Mouse (Mus musculus) myocyte (in vitro differentiated cells): ENCODE measurements at regions not wholly inside any gene's neighbourhood (a gene's known extent, or its start where the extent isn't known, plus 50 kb on each side); places are given as distances from the start of the nearest gene placed in this dataset.

ENCODE experiments used
- E2F4 ChIP-seq: IDR thresholded peaks from one replicate; pipeline ENCODE4 v1.6.1; 2011; ENCODE audit warnings: mild to moderate bottlenecking, control low read depth, moderate library complexity; ENCODE audit not compliant: insufficient read depth
- MAX ChIP-seq: IDR thresholded peaks from one replicate; pipeline ENCODE4 v1.6.1; 2011; ENCODE audit warnings: low read depth, mild to moderate bottlenecking, control low read depth
- MYOD1 ChIP-seq, 3 experiments: IDR thresholded peaks; one replicate each; pipeline ENCODE4 v1.6.1; 2011; ENCODE audit warnings: control low read depth in 2 of 3, low read depth in 2 of 3, mild to moderate bottlenecking in 2 of 3, moderate library complexity in 1 of 3; ENCODE audit not compliant: insufficient read length in 2 of 3, control insufficient read depth in 1 of 3
- MYOG ChIP-seq, 3 experiments: IDR thresholded peaks; one replicate each; pipeline ENCODE4 v1.6.1; 2011; ENCODE audit warnings: control low read depth in 2 of 3, low read depth in 2 of 3, mild to moderate bottlenecking in 2 of 3; ENCODE audit not compliant: insufficient read length in 2 of 3, control insufficient read depth in 1 of 3, insufficient read depth in 1 of 3
- POLR2A ChIP-seq: IDR thresholded peaks from one replicate; pipeline ENCODE4 v1.6.1; 2011; ENCODE audit warnings: low read depth, mild to moderate bottlenecking, control low read depth, moderate library complexity; ENCODE audit not compliant: insufficient read length
- POLR2AphosphoS2 ChIP-seq: IDR thresholded peaks from one replicate; pipeline ENCODE4 v1.6.1; 2011; ENCODE audit warnings: low read depth, control low read depth; ENCODE audit not compliant: insufficient read length
- REST ChIP-seq: IDR thresholded peaks from one replicate; pipeline ENCODE4 v1.6.1; 2011; ENCODE audit warnings: mild to moderate bottlenecking, control low read depth, moderate library complexity; ENCODE audit not compliant: insufficient read depth, insufficient read length
- SRF ChIP-seq: IDR thresholded peaks from one replicate; pipeline ENCODE4 v1.6.1; 2011; ENCODE audit warnings: low read depth; ENCODE audit not compliant: control insufficient read depth, insufficient read length
- TCF12 ChIP-seq: IDR thresholded peaks from one replicate; pipeline ENCODE4 v1.6.1; 2011; ENCODE audit warnings: mild to moderate bottlenecking, control low read depth; ENCODE audit not compliant: poor library complexity, insufficient read depth, severe bottlenecking
- TCF3 ChIP-seq: IDR thresholded peaks from one replicate; pipeline ENCODE4 v1.6.1; 2011; ENCODE audit warnings: low read depth, control low read depth; ENCODE audit not compliant: insufficient read length
- USF1 ChIP-seq: IDR thresholded peaks from one replicate; pipeline ENCODE4 v1.6.1; 2011; ENCODE audit warnings: low read depth, mild to moderate bottlenecking, control low read depth, moderate library complexity

GRCm38 (mm10) chr3:143036108-143036507 lies 154.3 kb upstream of the Pkn2 start:
- TF ChIP-seq MYOG (IDR thresholded peaks at IDR 0.05; ENCODE audit: control insufficient read depth in 1 of 3, insufficient read depth in 1 of 3, insufficient read length in 2 of 3, low read depth in 2 of 3) (no peak), POLR2A (no peak), MAX (no peak), POLR2AphosphoS2 (no peak), TCF3 (no peak), REST (no peak), SRF (no peak), E2F4 (no peak), USF1 (no peak), MYOD1 (IDR thresholded peaks at IDR 0.05; ENCODE audit: control insufficient read depth in 1 of 3, insufficient read length in 2 of 3, low read depth in 2 of 3) (no peak), TCF12 (no peak)
